Mouse (Mus musculus) T-helper 2 cell (primary cell): ENCODE data around the gene Mrpl12.

Source experiments
- in situ Hi-C: fragments of 300-600 bp; cut with MboI, MseI; formaldehyde crosslinking; loops from one replicate; pipeline ENCODE4 v1.15.1; 2025; ENCODE audit warnings: high pct_unique_total_duplicates

Mrpl12 gene

GRCm38 (mm10) chr11:120484265-120484981 is at the start of gene Mrpl12:
Mrpl12 (plus strand) TSS chr11:120484613.
- in situ Hi-C loops = no loop called here

- in situ Hi-C loops = no loop called here
Observed at GRCm38 (mm10) chr11:120437152-120437856, 47.1 kb upstream of the Mrpl12 start, which contains the start of gene Nploc4. Nploc4 (minus strand) TSS chr11:120437708.

- in situ Hi-C loops = no loop called here
Observed at GRCm38 (mm10) chr11:120437857-120438385, 46.5 kb upstream of the Mrpl12 start.

GRCm38 (mm10) chr11:120442344-120442743 is 42.1 kb upstream of the Mrpl12 start, which contains the start of gene Tspan10:
Tspan10 (plus strand) TSS chr11:120442644.
- in situ Hi-C loops = no loop called here

- in situ Hi-C loops = no loop called here
Observed at GRCm38 (mm10) chr11:120442765-120443280, 41.6 kb upstream of the Mrpl12 start.

GRCm38 (mm10) chr11:120444106-120444505 is 40.3 kb upstream of the Mrpl12 start:
- in situ Hi-C loops = no loop called here

GRCm38 (mm10) chr11:120445475-120445874 is 38.9 kb upstream of the Mrpl12 start:
- in situ Hi-C loops = no loop called here

- in situ Hi-C loops = no loop called here
Observed at GRCm38 (mm10) chr11:120447179-120447578, 37.2 kb upstream of the Mrpl12 start.

GRCm38 (mm10) chr11:120452246-120452645 is 32.2 kb upstream of the Mrpl12 start:
- in situ Hi-C loops = no loop called here

- in situ Hi-C loops = no loop called here
Observed at GRCm38 (mm10) chr11:120453306-120453705, 31.1 kb upstream of the Mrpl12 start, which contains the start of gene Pde6g. Pde6g (minus strand) TSS chr11:120453500.

GRCm38 (mm10) chr11:120454965-120455364 is 29.4 kb upstream of the Mrpl12 start:
- in situ Hi-C loops = no loop called here

- in situ Hi-C loops = no loop called here
Observed at GRCm38 (mm10) chr11:120455413-120455812, 29.0 kb upstream of the Mrpl12 start.

GRCm38 (mm10) chr11:120457370-120457769 is 27.0 kb upstream of the Mrpl12 start:
- in situ Hi-C loops = no loop called here

GRCm38 (mm10) chr11:120457772-120458751 is 26.4 kb upstream of the Mrpl12 start, which contains the start of the genes Oxld1 and Ccdc137:
Oxld1 (minus strand) TSS chr11:120458068.
Ccdc137 (plus strand) TSS chr11:120458115.
- in situ Hi-C loops = no loop called here

- in situ Hi-C loops = no loop called here
Observed at GRCm38 (mm10) chr11:120458847-120459597, 25.4 kb upstream of the Mrpl12 start.

- in situ Hi-C loops = no loop called here
Observed at GRCm38 (mm10) chr11:120463536-120463935, 20.9 kb upstream of the Mrpl12 start.

- in situ Hi-C loops = no loop called here
Observed at GRCm38 (mm10) chr11:120464365-120464764, 20.0 kb upstream of the Mrpl12 start.

GRCm38 (mm10) chr11:120465521-120465920 is 18.9 kb upstream of the Mrpl12 start:
- in situ Hi-C loops = no loop called here

- in situ Hi-C loops = no loop called here
Observed at GRCm38 (mm10) chr11:120467051-120467735, 17.2 kb upstream of the Mrpl12 start, which contains the start of gene Arl16. Arl16 (minus strand) TSS chr11:120467607.

- in situ Hi-C loops = no loop called here
Observed at GRCm38 (mm10) chr11:120467736-120468092, 16.7 kb upstream of the Mrpl12 start.
